Mouse (Mus musculus) CD4-positive, CD25-positive, alpha-beta regulatory T cell, adult 2 months (primary cell): ENCODE measurements at regions not wholly inside any gene's neighbourhood (a gene's known extent, or its start where the extent isn't known, plus 50 kb on each side); places are given as distances from the start of the nearest gene placed in this dataset.

Experiments used
- DNase-seq: peaks from one replicate; pipeline ENCODE4 v3.0.0-alpha.2; 2012; ENCODE audit warnings: low read depth, low spot score

DNA sequence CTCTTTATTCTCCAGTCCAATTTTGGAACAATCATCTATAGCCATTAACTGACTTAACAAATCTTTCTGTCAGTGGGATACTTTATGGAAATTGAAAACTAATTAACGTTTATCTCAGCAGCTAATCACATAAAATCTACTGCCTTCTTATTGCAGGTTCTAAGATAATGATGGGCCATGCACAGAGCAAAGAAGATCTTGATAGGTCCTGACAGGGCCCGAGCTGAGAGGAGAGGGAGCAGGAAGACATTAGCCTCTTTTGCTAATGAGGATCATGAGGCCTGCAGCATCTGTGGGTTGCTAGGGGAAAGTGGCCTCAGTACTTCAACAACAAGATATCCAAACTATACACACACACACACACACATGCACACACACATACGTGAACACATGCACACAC is 318.4 kb downstream of the Lmx1a start:
- no peak for DNase-seq

- DNase-seq = no peak
Observed at GRCm38 (mm10) chr1:168008216-168008615, 319.2 kb downstream of the Lmx1a start.

GRCm38 (mm10) chr1:168010416-168010815 is 321.4 kb downstream of the Lmx1a start:
- no peak for DNase-seq

DNA sequence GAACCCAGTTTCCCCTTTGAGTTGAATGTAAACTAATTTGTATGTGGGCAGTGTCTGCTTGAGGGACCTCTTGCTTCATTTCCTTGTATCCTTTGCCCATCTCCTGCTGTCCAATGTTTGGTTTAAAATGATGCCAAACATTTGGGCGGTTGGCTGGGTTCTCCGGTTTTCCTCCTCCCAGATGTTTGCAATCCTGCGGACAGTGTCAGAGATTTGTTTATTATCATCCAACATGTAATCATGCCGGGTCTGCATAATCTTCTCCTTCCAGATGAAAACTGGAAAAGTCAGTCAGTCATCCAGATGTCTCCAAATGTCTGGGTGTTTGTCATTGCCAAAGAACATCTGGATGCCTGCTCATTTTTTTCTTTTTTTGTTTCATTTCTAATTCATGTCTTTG is 323.0 kb downstream of the Lmx1a start:
- no peak for DNase-seq

DNA sequence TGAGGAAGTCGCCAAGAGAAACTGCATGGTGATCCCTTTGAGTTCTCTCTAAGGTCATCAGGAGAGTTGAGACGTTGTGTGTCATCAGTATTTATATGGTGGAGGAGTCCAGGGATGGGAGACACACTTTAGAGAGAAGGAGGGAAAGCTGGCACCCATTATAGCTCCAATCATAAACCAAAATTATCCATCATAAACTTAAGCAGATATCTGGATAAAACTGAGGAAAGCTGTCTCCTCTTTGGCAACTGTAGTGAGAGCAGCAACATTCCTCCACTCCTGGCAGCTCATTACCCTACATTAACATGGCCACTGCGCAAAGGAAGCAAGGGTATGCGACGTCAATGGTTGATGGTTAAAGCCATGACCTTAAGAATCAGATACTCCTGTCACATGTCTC is 323.6 kb downstream of the Lmx1a start:
- no peak for DNase-seq

DNA sequence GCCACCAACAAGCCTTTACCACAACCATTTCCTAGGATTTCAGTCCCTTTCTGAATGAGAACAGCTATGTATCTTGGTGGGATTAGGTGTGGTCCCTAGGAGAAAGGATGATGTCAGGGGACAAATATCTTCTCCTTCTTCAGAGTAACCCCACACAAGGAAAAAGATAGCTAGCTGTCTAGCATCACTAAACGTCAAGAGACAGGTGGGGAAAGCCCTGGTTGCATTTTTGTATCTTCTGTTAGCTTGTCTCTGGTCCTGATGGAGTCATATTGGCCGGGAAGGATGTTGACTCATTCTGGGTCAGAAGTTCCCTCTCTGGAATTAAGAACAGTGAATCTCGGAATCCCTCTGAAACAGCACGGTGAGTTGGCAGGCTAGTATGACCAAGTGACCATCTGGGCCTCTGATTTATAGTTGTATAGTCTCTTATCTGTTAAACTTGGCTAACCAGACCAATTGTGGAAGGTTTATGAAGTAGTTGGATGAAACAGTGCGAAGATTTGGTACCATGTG is 327.4 kb downstream of the Lmx1a start:
- DNase-seq = no peak

- DNase-seq = no peak
Observed at GRCm38 (mm10) chr1:168026481-168026880, 337.4 kb downstream of the Lmx1a start.

GRCm38 (mm10) chr1:168044765-168045164 is 355.7 kb downstream of the Lmx1a start:
- DNase-seq = no peak

GRCm38 (mm10) chr1:168046347-168046746 is 357.3 kb downstream of the Lmx1a start:
- no peak for DNase-seq

GRCm38 (mm10) chr1:168046749-168047148 is 357.7 kb downstream of the Lmx1a start:
- no peak for DNase-seq

DNA sequence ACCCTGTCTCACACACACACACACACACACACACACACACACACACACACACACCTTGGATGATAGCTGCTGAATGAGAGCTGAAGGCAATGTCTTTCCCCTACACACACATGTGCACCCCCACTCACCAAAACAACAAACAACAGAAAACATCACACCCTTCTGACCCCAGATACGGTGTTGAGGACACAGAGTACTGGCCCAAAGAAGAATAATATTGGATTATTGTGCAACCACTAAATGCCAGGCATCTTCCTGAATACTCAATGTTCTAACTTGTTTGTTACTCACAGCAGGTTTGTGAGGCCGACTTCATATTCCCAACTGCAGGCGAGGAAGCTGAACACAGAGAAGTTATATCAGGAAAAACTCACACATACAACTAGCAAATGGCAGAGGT is 360.9 kb downstream of the Lmx1a start:
- no peak for DNase-seq

DNA sequence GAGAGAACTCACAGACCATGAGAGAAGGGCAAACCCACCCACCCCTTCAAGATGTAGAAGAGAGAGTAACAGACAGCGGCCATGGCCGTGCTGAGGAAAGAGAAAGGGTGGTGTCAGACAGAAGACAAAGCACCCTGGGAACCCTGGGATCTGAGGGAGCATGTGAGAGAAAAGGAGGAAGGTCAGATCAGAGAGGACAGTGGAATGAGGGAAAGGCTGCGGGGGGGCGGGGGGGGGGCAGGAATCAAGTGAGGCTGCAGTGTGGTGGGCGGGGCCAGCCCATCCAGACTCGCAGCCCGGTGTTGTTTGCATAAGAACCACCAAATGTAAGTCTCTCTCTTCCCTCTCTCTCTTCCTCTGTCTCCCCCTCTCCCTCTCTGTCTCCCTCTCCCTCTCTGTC is 367.4 kb downstream of the Lmx1a start:
- DNase-seq = no peak

DNA sequence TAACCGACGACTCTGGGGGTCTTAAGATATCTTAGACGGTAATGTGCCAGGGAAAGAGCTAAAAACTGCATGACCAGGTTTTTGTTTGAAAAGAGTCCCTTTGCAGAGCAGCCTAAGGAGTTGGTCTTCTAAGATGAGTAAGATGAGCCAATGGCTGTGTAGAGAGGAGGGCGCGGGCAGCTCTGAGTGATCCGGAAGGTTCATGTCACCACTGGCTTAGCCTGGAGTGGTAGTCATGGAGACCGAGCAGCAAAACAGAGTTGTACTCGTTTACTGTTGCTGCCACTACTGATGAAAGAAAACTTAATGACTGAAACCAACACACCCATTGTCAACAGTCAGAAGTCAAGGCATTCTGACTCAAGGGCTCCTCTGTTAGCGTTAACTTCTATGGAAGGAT is 368.4 kb downstream of the Lmx1a start:
- DNase-seq = no peak

- no peak for DNase-seq
Observed at GRCm38 (mm10) chr1:168058769-168059168, 369.7 kb downstream of the Lmx1a start.

GRCm38 (mm10) chr1:168064065-168064664 is 367.9 kb downstream of the Pbx1 start:
- no peak for DNase-seq

DNA sequence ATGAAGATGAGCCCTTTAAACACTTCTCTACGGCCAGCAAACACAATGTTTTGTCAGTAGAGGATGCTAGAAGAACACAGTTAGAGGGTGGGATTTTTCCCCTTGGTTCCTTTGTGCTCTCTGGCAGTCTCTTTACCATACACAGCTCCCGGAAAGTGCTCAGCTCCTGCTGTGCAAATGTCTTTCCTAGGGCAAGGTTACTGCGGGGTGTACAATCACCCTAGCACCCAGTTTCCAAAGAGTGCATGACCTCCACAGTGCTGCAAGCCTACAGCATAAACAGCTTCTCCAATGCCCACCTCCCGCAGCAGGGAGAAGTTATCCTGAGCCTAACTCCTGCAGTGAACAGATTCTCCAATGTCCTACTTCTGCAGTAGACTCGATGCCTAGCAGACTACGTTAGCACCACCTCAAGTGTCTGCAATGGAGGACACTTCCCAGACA is 366.4 kb downstream of the Pbx1 start:
- DNase-seq = no peak

- no peak for DNase-seq
Observed at GRCm38 (mm10) chr1:168066810-168067209, 365.3 kb downstream of the Pbx1 start.

DNA sequence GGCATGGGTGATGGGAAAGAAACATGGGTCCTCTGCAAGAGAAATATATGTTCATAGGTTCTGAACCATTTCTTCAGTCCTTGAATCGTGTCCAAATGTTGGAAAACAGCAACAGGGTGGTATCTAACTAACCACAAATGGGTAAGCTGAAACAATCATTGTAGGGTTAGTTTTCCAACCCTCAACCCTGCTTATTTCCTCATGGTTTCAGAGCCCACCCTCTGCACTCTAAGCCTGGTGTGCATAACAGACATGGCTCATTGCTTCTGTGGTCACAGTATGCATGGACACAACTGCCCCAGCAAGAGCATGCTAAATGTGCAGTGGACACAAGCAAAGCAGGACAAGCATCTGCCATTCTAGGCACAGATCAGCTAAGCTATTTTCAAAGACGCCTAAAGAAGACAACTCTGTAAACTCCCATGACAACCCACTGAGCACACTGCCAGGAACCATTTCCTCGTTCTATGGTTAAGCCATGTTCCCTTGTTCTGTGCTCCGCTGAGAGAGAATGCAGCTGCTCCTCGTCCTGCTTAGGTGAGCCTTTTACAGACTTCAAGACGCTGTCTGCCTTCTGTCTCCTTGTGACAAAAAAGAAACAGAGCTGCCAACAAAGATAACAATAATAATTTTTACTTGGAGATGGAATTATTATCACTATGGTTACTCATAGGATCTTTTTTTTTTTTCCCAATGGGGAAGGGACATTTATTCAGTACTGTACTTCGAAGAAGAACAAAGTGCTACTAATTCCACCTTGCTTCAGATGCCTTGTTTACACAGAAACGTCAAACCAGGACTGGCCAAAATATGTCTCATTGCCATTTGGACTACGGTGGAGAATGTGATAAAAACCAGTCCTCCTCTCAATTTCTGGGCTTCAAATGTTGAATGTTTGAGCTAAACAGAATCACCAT is 363.8 kb downstream of the Pbx1 start:
- no peak for DNase-seq

- no peak for DNase-seq
Observed at GRCm38 (mm10) chr1:168068920-168069590, 363.0 kb downstream of the Pbx1 start.
